Comparison of ENCODE assay signal across 15 mouse cellular contexts in the genomic region with DNA sequence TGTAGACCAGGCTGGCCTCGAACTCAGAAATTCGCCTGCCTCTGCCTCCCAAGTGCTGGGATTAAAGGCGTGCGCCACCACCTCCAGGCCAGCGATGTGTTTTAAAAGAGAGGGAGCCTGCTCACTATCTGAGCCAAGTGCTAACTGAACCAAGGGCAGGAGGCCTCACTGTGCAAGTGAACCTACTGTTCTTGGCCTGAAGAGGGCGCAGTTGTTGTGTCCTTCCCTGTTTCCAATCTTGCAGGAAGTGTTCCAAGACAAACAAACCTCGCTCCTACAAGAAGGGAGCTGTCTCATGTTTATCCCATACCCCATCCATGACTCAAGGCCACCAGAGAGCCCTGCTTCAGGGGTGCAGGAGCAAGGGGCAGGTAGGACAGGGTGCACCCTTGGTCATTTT. TPM values are rescaled to one million over a fixed set of nuclear protein-coding genes. Genes with fewer than 3 reads are reported as not detected.
DNase-seq lines count a peak whose midpoint lies in the region; ATAC-seq and TF ChIP-seq lines count a peak whose summit lies in the region.
"Not testable (repeated sequence)": the region's sequence is repeated elsewhere in the genome, so short reads cannot be mapped to it uniquely, and the experiment has no call there.
"Had no signal": no experiment of that assay in that cellular context is flagged by ENCODE, and none has a peak within 500 bp of the region (broad histone marks: within the 10 kb centered on the region; RNA-seq: fewer than 3 reads in every experiment).

No protein-coding gene starts in this region.

- H3K9ac ChIP-seq in forebrain, embryonic 14.5 days (ENCODE audit: low read length); liver, embryonic 14.5 days (replicated peaks); midbrain, embryonic 11.5 days (ENCODE audit: low read length): not testable (repeated sequence)

- not testable (repeated sequence) for H3K4me2 ChIP-seq in forebrain, embryonic 14.5 days (ENCODE audit: low read length); liver, embryonic 14.5 days (ENCODE audit: low read depth); midbrain, embryonic 11.5 days

- DNase-seq in WW6 (ENCODE audit: low read depth, low spot score), result peak; percentile 56
- DNase-seq in cerebellum, adult 2 months; liver, embryonic 14.5 days (ENCODE audit: low read depth in 3 of 3, low spot score in 3 of 3): not testable (repeated sequence)
- DNase-seq in forebrain, embryonic 14.5 days (ENCODE audit: low spot score), result peak; percentile 13
- DNase-seq in induced T-regulatory cell, adult 2 months (ENCODE audit: low read depth), result peak; percentile 40
- peak; percentile 80 for DNase-seq in midbrain, embryonic 11.5 days (ENCODE audit: low spot score, missing footprints)
- DNase-seq in testis, postnatal 10 days (ENCODE audit: low spot score), result peak; percentile 49

- H3K27me3 ChIP-seq in cerebellum, adult 2 months (ENCODE audit: control insufficient read depth, insufficient read depth, low read length); forebrain, embryonic 14.5 days (replicated peaks; ENCODE audit: control insufficient read depth, insufficient read depth, low read length); liver, embryonic 14.5 days (ENCODE audit: control insufficient read depth, insufficient read depth, low read length); midbrain, embryonic 11.5 days (ENCODE audit: control insufficient read depth, insufficient read depth, low read length): not testable (repeated sequence)

- TF ChIP-seq POLR2A in cerebellum, adult 2 months (IDR thresholded peaks at IDR 0.05; ENCODE audit: borderline replicate concordance, insufficient read depth, low read length), result not testable (repeated sequence)

- TF ChIP-seq CTCF in cerebellum, adult 2 months (IDR thresholded peaks at IDR 0.05; ENCODE audit: borderline replicate concordance, insufficient read depth, low read depth, low read length), result peak; percentile 30; the same call in 1 of the 2 replicates
- peak; percentile 53 for TF ChIP-seq CTCF in liver, embryonic 14.5 days (IDR thresholded peaks at IDR 0.05; ENCODE audit: low read depth)

- not testable (repeated sequence) for H3K27ac ChIP-seq in cerebellum, adult 2 months (ENCODE audit: insufficient read depth, low read length); forebrain, embryonic 14.5 days (ENCODE audit: low read depth, low read length); liver, embryonic 14.5 days; midbrain, embryonic 11.5 days (ENCODE audit: low read depth, low read length)

- not testable (repeated sequence) for H3K4me3 ChIP-seq in cerebellum, adult 2 months (replicated peaks; ENCODE audit: insufficient read depth, low read depth, low read length); forebrain, embryonic 14.5 days (ENCODE audit: low read depth, low read length); liver, embryonic 14.5 days (ENCODE audit: insufficient read depth in 1 of 2, low read depth in 2 of 2, low read length in 2 of 2); midbrain, embryonic 11.5 days (ENCODE audit: low read depth, low read length)

- WGBS in cerebellum, adult 2 months, result 68% methylated on average over 7 of the region's 7 CpGs
- 73% methylated on average over 7 of the region's 7 CpGs for WGBS in forebrain, embryonic 14.5 days
- WGBS in liver, embryonic 14.5 days (ENCODE audit: insufficient replicate concordance), result 44% methylated on average over 7 of the region's 7 CpGs
- WGBS in midbrain, embryonic 11.5 days, result 71% methylated on average over 7 of the region's 7 CpGs

- not testable (repeated sequence) for H3K4me1 ChIP-seq in cerebellum, adult 2 months (ENCODE audit: control insufficient read depth, insufficient read depth, low read length); forebrain, embryonic 14.5 days (ENCODE audit: control insufficient read depth, insufficient read depth, low read length); liver, embryonic 14.5 days (replicated peaks; ENCODE audit: control insufficient read depth in 2 of 2, insufficient read depth in 2 of 2, low read length in 1 of 2); midbrain, embryonic 11.5 days (ENCODE audit: control insufficient read depth, insufficient read depth, low read length)

- not testable (repeated sequence) for TF ChIP-seq EP300 in liver, embryonic 14.5 days (IDR thresholded peaks at IDR 0.05; ENCODE audit: low read depth)

- H3K9me3 ChIP-seq in forebrain, embryonic 14.5 days (replicated peaks; ENCODE audit: control insufficient read depth, low read length); liver, embryonic 14.5 days (ENCODE audit: control insufficient read depth, low read length); midbrain, embryonic 11.5 days (ENCODE audit: control insufficient read depth, low read length): not testable (repeated sequence)

- not testable (repeated sequence) for H3K36me3 ChIP-seq in forebrain, embryonic 14.5 days (ENCODE audit: control insufficient read depth, insufficient read depth, low read length); liver, embryonic 14.5 days (replicated peaks; ENCODE audit: control insufficient read depth, insufficient read depth, low read depth); midbrain, embryonic 11.5 days (ENCODE audit: control insufficient read depth, insufficient read depth, low read length)

- not testable (repeated sequence) for ATAC-seq in forebrain, embryonic 14.5 days; liver, embryonic 14.5 days (ENCODE audit: insufficient read depth); midbrain, embryonic 11.5 days (ENCODE audit: low FRiP score)

RNA-seq across cellular contexts. Expression of a gene that starts 24.4 kb away (rescaled TPM):
- polyA plus RNA-seq in cerebellum, adult 2 months (2012; rRNA removed), result 0.14 TPM in 1 of 2 replicates, not detected in the other
- polyA plus RNA-seq in forebrain, embryonic 14.5 days (2014; fragmentation: Nextera tagmentation; extraction: Ambion mirVana), result not detected in 2 replicates
- polyA plus RNA-seq in liver, embryonic 14.5 days (2012; rRNA removed), result not detected in 2 replicates
- polyA plus RNA-seq in liver, embryonic 14.5 days (2014; fragmentation: Nextera tagmentation; extraction: Ambion mirVana), result not detected in 2 replicates
- polyA plus RNA-seq in midbrain, embryonic 11.5 days (2014; fragmentation: Nextera tagmentation; extraction: Ambion mirVana), result not detected in 2 replicates
- polyA plus RNA-seq: embryonic facial prominence, embryonic 15.5 days; forebrain, embryonic 10.5 days; hindbrain, embryonic 14.5 days; limb, embryonic 12.5 days; liver, embryonic 15.5 days; midbrain, embryonic 13.5 days; myocyte; thymus, adult 2 months had no signal
